Mouse (Mus musculus) liver, embryonic 15.5 days (tissue): Measurements from ENCODE around the gene Ap5z1. TPM values are rescaled to one million over a fixed set of nuclear protein-coding genes. Genes with fewer than 3 reads are reported as not detected.

Experiments
- ATAC-seq: fragments of 200-750 bp; cut with Nextera tagmentation; 2 replicates; pipeline ENCODE4 v1.8.0; 2017; ENCODE audit warnings: moderate number of reproducible peaks, mild to moderate bottlenecking, moderate library complexity; ENCODE audit not compliant: insufficient read depth
- H3K27ac ChIP-seq: fragments of 300-500 bp; sonication (generic); replicated peaks from 2 replicates; pipeline ENCODE4 v1.5.1; 2015; ENCODE audit warnings: mild to moderate bottlenecking, inconsistent platforms
- H3K27me3 ChIP-seq: fragments of 300-500 bp; sonication (generic); 2 replicates; pipeline ENCODE4 v1.6.1; 2015; ENCODE audit warnings: mild to moderate bottlenecking, inconsistent platforms
- H3K36me3 ChIP-seq: fragments of 300-500 bp; sonication (generic); replicated peaks from 2 replicates; pipeline ENCODE4 v1.6.1; 2015; ENCODE audit warnings: moderate library complexity, mild to moderate bottlenecking, inconsistent platforms
- H3K4me1 ChIP-seq: fragments of 300-500 bp; sonication (generic); replicated peaks from 2 replicates; pipeline ENCODE4 v1.6.1; 2015; ENCODE audit warnings: inconsistent platforms
- H3K4me2 ChIP-seq: fragments of 300-500 bp; sonication (generic); 2 replicates; pipeline ENCODE4 v1.6.1; 2015; ENCODE audit warnings: moderate library complexity, mild to moderate bottlenecking, inconsistent platforms
- H3K4me3 ChIP-seq: fragments of 300-500 bp; sonication (generic); replicated peaks from 2 replicates; pipeline ENCODE4 v1.5.1; 2015; ENCODE audit warnings: mild to moderate bottlenecking, inconsistent platforms
- H3K9ac ChIP-seq: fragments of 300-500 bp; sonication (generic); 2 replicates; pipeline ENCODE4 v1.6.1; 2015; ENCODE audit warnings: moderate library complexity, mild to moderate bottlenecking, inconsistent platforms
- H3K9me3 ChIP-seq: fragments of 300-500 bp; sonication (generic); replicated peaks from 2 replicates; pipeline ENCODE4 v1.6.1; 2016; ENCODE audit warnings: inconsistent platforms
- WGBS: fragments of 180-500 bp; shearing (Covaris S2); methylation state at CpG from one replicate; pipeline ENCODE4 v1.1.7; 2015; ENCODE audit warnings: mixed read lengths; ENCODE audit not compliant: insufficient replicate concordance; 5-methylcytosine and 5-hydroxymethylcytosine counted together
- polyA plus RNA-seq: library from polyadenylated mRNA; unstranded; fragments of >200 nt; fragmentation: Nextera tagmentation; extraction: Ambion mirVana; gene quantifications from 2 replicates; pipeline ENCODE4 v1.2.1, GENCODE M21; 2015

Ap5z1 gene
- polyA plus RNA-seq, 1 experiment from 2014 or later: 4.2 TPM

DNA sequence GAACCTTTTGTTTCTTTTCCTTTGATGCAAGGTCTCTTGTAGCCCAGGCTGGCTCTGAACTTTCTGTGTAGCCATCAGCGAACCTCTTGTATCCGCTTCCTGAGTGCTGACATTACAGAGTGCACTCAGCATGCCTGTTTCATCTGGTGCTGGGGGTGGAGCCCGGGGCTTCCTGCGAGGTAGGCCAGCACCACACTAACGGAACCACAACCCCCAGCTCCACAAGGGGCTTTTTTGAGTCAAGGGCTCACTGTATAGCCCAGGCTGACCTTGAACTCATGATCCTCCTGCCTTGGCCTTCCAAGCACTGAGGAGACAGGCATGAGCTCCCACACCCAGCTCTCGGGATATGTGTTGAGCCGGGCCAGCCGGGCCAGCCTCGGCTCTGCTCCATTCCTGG lies 12.9 kb upstream of the Ap5z1 start:
- peaks cover 55% of the 10 kb centered on the region for H3K36me3 ChIP-seq
- WGBS: 89% methylated on average over 9 of the region's 9 CpGs
- H3K4me1 ChIP-seq: peaks cover 32% of the 10 kb centered on the region
- H3K9me3 ChIP-seq: no peaks in the 10 kb centered on the region
- H3K27ac ChIP-seq: no peak overlapping the region
- no peak for ATAC-seq
- H3K9ac ChIP-seq: no peak overlapping the region
- H3K4me2 ChIP-seq: no peak overlapping the region
- no peak overlapping the region for H3K4me3 ChIP-seq
- H3K27me3 ChIP-seq: no peaks in the 10 kb centered on the region

GRCm38 (mm10) chr5:142451759-142452158 lies 12.0 kb upstream of the Ap5z1 start:
- Histone ChIP-seq H3K9me3 (no peaks in the 10 kb centered on the region), H3K36me3 (peaks cover 63% of the 10 kb centered on the region), H3K4me2 (no peak overlapping the region), H3K27me3 (no peaks in the 10 kb centered on the region), H3K4me1 (peaks cover 24% of the 10 kb centered on the region), H3K27ac (no peak overlapping the region), H3K4me3 (no peak overlapping the region), H3K9ac (no peak overlapping the region)
- peak; percentile 51 for ATAC-seq
- WGBS: 25% methylated on average over 1 of the region's 1 CpGs

- no peak overlapping the region for H3K9ac ChIP-seq
- H3K36me3 ChIP-seq: peaks cover 83% of the 10 kb centered on the region
- no peak overlapping the region for H3K4me3 ChIP-seq
- H3K4me2 ChIP-seq: no peak overlapping the region
- H3K9me3 ChIP-seq: no peaks in the 10 kb centered on the region
- peaks cover 27% of the 10 kb centered on the region for H3K4me1 ChIP-seq
- ATAC-seq: no peak
- no peak overlapping the region for H3K27ac ChIP-seq
- no peaks in the 10 kb centered on the region for H3K27me3 ChIP-seq
- WGBS: 84% methylated on average over 13 of the region's 13 CpGs
Observed at GRCm38 (mm10) chr5:142453742-142454141, 10.0 kb upstream of the Ap5z1 start.

- Histone ChIP-seq H3K27ac (no peak overlapping the region), H3K9ac (no peak overlapping the region), H3K9me3 (no peaks in the 10 kb centered on the region), H3K4me1 (peaks cover 33% of the 10 kb centered on the region), H3K36me3 (peaks cover 67% of the 10 kb centered on the region), H3K4me3 (no peak overlapping the region), H3K27me3 (no peaks in the 10 kb centered on the region), H3K4me2 (no peak overlapping the region)
- ATAC-seq: no peak
- 74% methylated on average over 15 of the region's 15 CpGs for WGBS
Observed at GRCm38 (mm10) chr5:142456318-142456717, 7.4 kb upstream of the Ap5z1 start.

DNA sequence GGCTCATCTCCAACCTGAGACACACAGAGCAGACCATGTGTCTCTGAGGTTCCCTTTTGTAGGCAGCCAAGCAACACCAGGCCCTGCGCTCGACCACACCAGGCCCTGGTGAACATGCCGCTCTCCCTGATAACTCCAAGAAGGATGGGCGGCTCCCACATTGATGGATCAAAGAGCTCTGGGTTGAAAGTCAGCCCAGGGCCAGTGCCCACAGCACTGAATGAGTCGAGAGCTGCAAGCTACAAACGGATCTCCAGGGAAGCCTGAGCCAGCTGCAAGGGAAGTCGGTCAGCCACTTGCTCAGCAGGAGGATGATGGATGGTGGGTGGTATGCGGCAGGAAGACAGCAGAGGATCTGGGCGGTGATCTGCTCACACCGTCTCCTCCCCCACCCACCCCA lies 6.4 kb upstream of the Ap5z1 start:
- peaks cover 64% of the 10 kb centered on the region for H3K36me3 ChIP-seq
- H3K4me2 ChIP-seq: no peak overlapping the region
- H3K9ac ChIP-seq: no peak overlapping the region
- H3K4me3 ChIP-seq: no peak overlapping the region
- H3K9me3 ChIP-seq: no peaks in the 10 kb centered on the region
- H3K4me1 ChIP-seq: peaks cover 28% of the 10 kb centered on the region
- H3K27ac ChIP-seq: peak overlapping the region; percentile 11; the same call in 1 of the 2 replicates
- ATAC-seq: 0 out of 2 replicates have a peak, but pooled peaks have one; percentile 23
- 33% methylated on average over 10 of the region's 10 CpGs for WGBS
- H3K27me3 ChIP-seq: no peaks in the 10 kb centered on the region

GRCm38 (mm10) chr5:142458791-142459557 lies 4.8 kb upstream of the Ap5z1 start:
- Histone ChIP-seq H3K4me2 (no peak overlapping the region), H3K36me3 (peaks cover 47% of the 10 kb centered on the region), H3K4me3 (no peak overlapping the region), H3K27ac (peak overlapping the region; percentile 45), H3K9ac (no peak overlapping the region), H3K9me3 (no peaks in the 10 kb centered on the region), H3K27me3 (no peaks in the 10 kb centered on the region), H3K4me1 (peaks cover 40% of the 10 kb centered on the region)
- ATAC-seq: no peak
- 67% methylated on average over 17 of the region's 17 CpGs for WGBS

- Histone ChIP-seq H3K36me3 (peaks cover 39% of the 10 kb centered on the region), H3K27me3 (no peaks in the 10 kb centered on the region), H3K4me1 (peaks cover 48% of the 10 kb centered on the region), H3K9ac (no peak overlapping the region), H3K4me2 (no peak overlapping the region), H3K9me3 (no peaks in the 10 kb centered on the region), H3K4me3 (no peak overlapping the region), H3K27ac (peak overlapping the region; percentile 16; the same call in 1 of the 2 replicates)
- WGBS: 68% methylated on average over 5 of the region's 5 CpGs
- ATAC-seq: no peak
Observed at GRCm38 (mm10) chr5:142459834-142460233, 3.9 kb upstream of the Ap5z1 start.

- Histone ChIP-seq H3K9me3 (no peaks in the 10 kb centered on the region), H3K36me3 (peaks cover 24% of the 10 kb centered on the region), H3K4me2 (no peak overlapping the region), H3K9ac (no peak overlapping the region), H3K4me1 (peaks cover 52% of the 10 kb centered on the region), H3K27me3 (no peaks in the 10 kb centered on the region), H3K27ac (no peak overlapping the region), H3K4me3 (no peak overlapping the region)
- 88% methylated on average over 7 of the region's 7 CpGs for WGBS
- no peak for ATAC-seq
Observed at GRCm38 (mm10) chr5:142461942-142462640, 1.7 kb upstream of the Ap5z1 start.

DNA sequence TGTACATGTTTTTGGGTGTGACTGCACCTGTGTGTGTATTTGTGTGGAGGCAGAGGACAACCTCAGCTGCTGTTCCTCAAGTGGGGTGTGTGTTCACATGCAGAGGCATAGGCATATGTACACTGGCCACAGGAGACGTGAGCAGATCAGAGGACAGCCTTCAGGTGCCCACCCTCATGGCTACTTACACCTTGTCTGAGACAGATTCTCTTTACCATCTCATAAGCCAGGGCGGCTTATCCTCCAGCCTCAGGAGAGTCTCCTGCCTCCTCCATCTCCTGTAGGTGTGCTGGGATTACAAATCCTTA lies 1.1 kb upstream of the Ap5z1 start:
- H3K4me3 ChIP-seq: no peak overlapping the region
- ATAC-seq: no peak
- no peak overlapping the region for H3K27ac ChIP-seq
- peaks cover 47% of the 10 kb centered on the region for H3K4me1 ChIP-seq
- no peaks in the 10 kb centered on the region for H3K9me3 ChIP-seq
- WGBS: 97% methylated on average over 2 of the region's 2 CpGs
- no peak overlapping the region for H3K4me2 ChIP-seq
- H3K27me3 ChIP-seq: no peaks in the 10 kb centered on the region
- peaks cover 23% of the 10 kb centered on the region for H3K36me3 ChIP-seq
- no peak overlapping the region for H3K9ac ChIP-seq

DNA sequence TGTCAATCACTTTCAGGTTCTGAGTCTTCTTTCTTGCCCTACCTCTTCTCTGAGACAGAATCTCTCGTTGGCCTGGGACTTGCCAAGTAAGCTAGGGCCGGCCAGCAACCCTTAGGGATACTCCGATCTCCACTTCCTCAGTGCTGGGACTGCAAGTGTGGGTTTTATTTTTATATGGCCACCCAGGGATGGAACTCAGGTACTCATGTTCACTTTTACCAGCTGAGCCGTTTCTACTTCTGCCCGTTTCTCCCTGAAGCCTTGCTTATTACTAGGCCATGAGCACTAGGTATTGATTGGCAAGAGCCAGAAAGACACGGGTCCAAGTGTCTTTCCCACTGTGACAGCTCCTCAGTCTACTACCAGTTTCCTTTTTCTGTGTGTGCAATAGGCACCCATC lies 733 bp upstream of the Ap5z1 start:
- Histone ChIP-seq H3K4me1 (peaks cover 43% of the 10 kb centered on the region), H3K9me3 (no peaks in the 10 kb centered on the region), H3K4me3 (peak overlapping the region; percentile 90), H3K4me2 (peak overlapping the region; percentile 87), H3K36me3 (peaks cover 23% of the 10 kb centered on the region), H3K27me3 (no peaks in the 10 kb centered on the region), H3K9ac (peak overlapping the region; percentile 64), H3K27ac (peak overlapping the region; percentile 81)
- no peak for ATAC-seq
- WGBS: 74% methylated on average over 6 of the region's 6 CpGs

GRCm38 (mm10) chr5:142468375-142468774 lies 4.6 kb downstream of the Ap5z1 start:
- Histone ChIP-seq H3K36me3 (peaks cover 45% of the 10 kb centered on the region), H3K27ac (no peak overlapping the region), H3K4me2 (no peak overlapping the region), H3K9me3 (no peaks in the 10 kb centered on the region), H3K4me1 (peaks cover 18% of the 10 kb centered on the region), H3K27me3 (no peaks in the 10 kb centered on the region), H3K4me3 (no peak overlapping the region), H3K9ac (no peak overlapping the region)
- ATAC-seq: no peak
- 82% methylated on average over 13 of the region's 13 CpGs for WGBS
